Comparison of ENCODE assay signal across 30 mouse cellular contexts in genomic region chr2:91913328-91914110, GRCm38 (mm10). TPM values are rescaled to one million over a fixed set of nuclear protein-coding genes. Genes with fewer than 3 reads are reported as not detected.
DNase-seq lines count a peak whose midpoint lies in the region; ATAC-seq and TF ChIP-seq lines count a peak whose summit lies in the region.
"Had no signal": no experiment of that assay in that cellular context is flagged by ENCODE, and none has a peak within 500 bp of the region (broad histone marks: within the 10 kb centered on the region; RNA-seq: fewer than 3 reads in every experiment).

No protein-coding gene starts in this region.

- WGBS in lung, embryonic 16.5 days = 67% methylated on average over 7 of the region's 7 CpGs

- TF ChIP-seq CTCF in MEL (IDR thresholded peaks at IDR 0.05 in 2 of 3, conservative IDR thresholded peaks at IDR 0.05 in 1 of 3; ENCODE audit: control insufficient read depth in 1 of 3, insufficient read depth in 1 of 3, low read depth in 2 of 3, low read length in 3 of 3, poor library complexity in 1 of 3, severe bottlenecking in 1 of 3) = no peak

- H3K4me1 ChIP-seq in lung, embryonic 16.5 days (replicated peaks; ENCODE audit: control insufficient read depth, insufficient read depth, low read length) = no peaks in the 10 kb centered on the region
- peaks cover 42 to 53% of the 10 kb centered on the region in 2 experiments for H3K4me1 ChIP-seq in MEL (ENCODE audit: control insufficient read depth in 1 of 2, insufficient read depth in 2 of 2, low read length in 2 of 2)
- H3K4me1 ChIP-seq: forebrain, embryonic 10.5 days; forebrain, embryonic 13.5 days; heart, embryonic 15.5 days; hindbrain, embryonic 10.5 days; hindbrain, embryonic 13.5 days had no signal

- peaks cover 26% of the 10 kb centered on the region for H3K36me3 ChIP-seq in lung, embryonic 16.5 days (ENCODE audit: control insufficient read depth, insufficient read depth, low read length)
- H3K36me3 ChIP-seq in MEL (ENCODE audit: control insufficient read depth in 1 of 2, insufficient read depth in 2 of 2, low read length in 2 of 2) = peaks cover 8 to 52% of the 10 kb centered on the region in 2 experiments

- TF ChIP-seq RAD21 in MEL (IDR thresholded peaks at IDR 0.05; ENCODE audit: low read depth, low read length) = no peak

- no peaks in the 10 kb centered on the region for H3K9me3 ChIP-seq in lung, embryonic 16.5 days (ENCODE audit: control insufficient read depth, low read length)
- H3K9me3 ChIP-seq in MEL (replicated peaks; ENCODE audit: insufficient read depth, low read length) = no peaks in the 10 kb centered on the region
- H3K9me3 ChIP-seq: forebrain, embryonic 10.5 days; forebrain, embryonic 13.5 days; heart, embryonic 12.5 days; heart, embryonic 15.5 days; hindbrain, embryonic 10.5 days; hindbrain, embryonic 13.5 days had no signal

- no peak overlapping the region for H3K4me3 ChIP-seq in lung, embryonic 16.5 days (ENCODE audit: low read length)
- H3K4me3 ChIP-seq in MEL (ENCODE audit: control insufficient read depth in 1 of 2, insufficient read depth in 1 of 2, low read depth in 2 of 2, low read length in 2 of 2) = no peak overlapping the region; a peak in 1 of 4 replicates
- H3K4me3 ChIP-seq: forebrain, embryonic 10.5 days; forebrain, embryonic 13.5 days; gastrocnemius, adult 2 months; heart, embryonic 12.5 days; heart, embryonic 15.5 days; hindbrain, embryonic 10.5 days; hindbrain, embryonic 13.5 days had no signal

- no peak for DNase-seq in lung, postnatal 14 days
- peak; percentile 85 for DNase-seq in MEL (ENCODE audit: low read depth, low spot score)
- DNase-seq in MEL-GATA-1-ER (ENCODE audit: extremely low read depth, low read depth) = peak; percentile 61
- DNase-seq in lung, postnatal 36 days = peak; percentile 51
- DNase-seq in spleen, adult 12 weeks (ENCODE audit: low spot score) = no peak
- DNase-seq in kidney, postnatal 14 days = no peak
- DNase-seq: adrenal gland, postnatal 10 days; adrenal gland, postnatal 36 days; cerebellum, adult 18-20 months; cerebellum, adult 9-10 months; cerebellum, postnatal 14 days; forebrain, postnatal 0 days; gastrocnemius, adult 2 months; gastrocnemius, postnatal 14 days; heart, adult 18-20 months; heart, postnatal 10 days; heart, postnatal 36 days had no signal

- H3K27me3 ChIP-seq in lung, embryonic 16.5 days (ENCODE audit: control insufficient read depth, insufficient read depth, low read depth, low read length) = no peaks in the 10 kb centered on the region
- H3K27me3 ChIP-seq in MEL (ENCODE audit: control insufficient read depth in 1 of 2, insufficient read depth in 2 of 2, low read length in 2 of 2) = no peaks in the 10 kb centered on the region
- H3K27me3 ChIP-seq: forebrain, embryonic 13.5 days; heart, embryonic 12.5 days; heart, embryonic 15.5 days; hindbrain, embryonic 13.5 days; Patski had no signal

- no peak overlapping the region for H3K27ac ChIP-seq in lung, embryonic 16.5 days (ENCODE audit: low read length)
- H3K27ac ChIP-seq in MEL (ENCODE audit: control insufficient read depth, low read depth, low read length) = peak overlapping the region; percentile 74
- H3K27ac ChIP-seq: forebrain, embryonic 10.5 days; forebrain, embryonic 13.5 days; gastrocnemius, adult 2 months; heart, embryonic 15.5 days; hindbrain, embryonic 10.5 days; hindbrain, embryonic 13.5 days had no signal

- H3K4me2 ChIP-seq in lung, embryonic 16.5 days (ENCODE audit: low read depth, low read length) = no peak overlapping the region
- H3K4me2 ChIP-seq: forebrain, embryonic 13.5 days; heart, embryonic 12.5 days; heart, embryonic 15.5 days; hindbrain, embryonic 13.5 days had no signal

- peak in 1 of 2 experiments; percentile 27; a peak in 1 of 4 replicates for TF ChIP-seq POLR2A in MEL (IDR thresholded peaks at IDR 0.05; ENCODE audit: control insufficient read depth in 1 of 2, insufficient read depth in 1 of 2, low read depth in 1 of 2, low read length in 2 of 2, poor library complexity in 1 of 2)

- TF ChIP-seq EP300 in MEL (IDR thresholded peaks at IDR 0.05; ENCODE audit: low read depth in 1 of 2, low read length in 2 of 2) = peak; percentile 51 to 66; a peak in 3 of 4 replicates

- H3K9ac ChIP-seq in lung, embryonic 16.5 days (ENCODE audit: low read length) = no peak overlapping the region
- H3K9ac ChIP-seq in MEL (ENCODE audit: control insufficient read depth, low read depth, low read length, poor library complexity, severe bottlenecking) = peak overlapping the region; percentile 24
- H3K9ac ChIP-seq: forebrain, embryonic 13.5 days; forebrain, postnatal 0 days; heart, embryonic 12.5 days; heart, embryonic 15.5 days; hindbrain, embryonic 13.5 days had no signal

- peak; percentile 73 for ATAC-seq in lung, embryonic 16.5 days (ENCODE audit: low read depth)
- ATAC-seq: CD4-positive, CD25-positive, alpha-beta regulatory T cell, adult 4 months; forebrain, embryonic 13.5 days; forebrain, postnatal 0 days; hindbrain, embryonic 16.5 days; Patski had no signal

- H3K79me2 ChIP-seq in MEL (ENCODE audit: control insufficient read depth, insufficient read depth, low read length, poor library complexity) = peaks cover 2% of the 10 kb centered on the region; the same call in 1 of the 2 replicates

TF ChIP-seq in MEL, 35 proteins besides CTCF, POLR2A, EP300 and RAD21:
- TF ChIP-seq RCOR1 (IDR thresholded peaks at IDR 0.05; ENCODE audit: low read depth, low read length) = peak; percentile 59; the same call in 1 of the 2 replicates
- TF ChIP-seq ETS1 (IDR thresholded peaks at IDR 0.05; ENCODE audit: low read depth, low read length) = peak; percentile 47; the same call in 1 of the 2 replicates
- no peak for TF ChIP-seq CHD2 (IDR thresholded peaks at IDR 0.05; ENCODE audit: low read length)
- TF ChIP-seq TCF12 (IDR thresholded peaks at IDR 0.05; ENCODE audit: low read depth, low read length) = peak; percentile 32; the same call in 1 of the 2 replicates
- TF ChIP-seq TBP (IDR thresholded peaks at IDR 0.05; ENCODE audit: low read depth, low read length) = 0 out of 2 replicates have a peak, but pooled peaks have one; percentile 36
- no peak for TF ChIP-seq MAZ (IDR thresholded peaks at IDR 0.05; ENCODE audit: low read depth, low read length)
- no peak for TF ChIP-seq MAFK (IDR thresholded peaks at IDR 0.05; ENCODE audit: borderline replicate concordance, low read depth, low read length)
- peak; percentile 42; the same call in 1 of the 2 replicates for TF ChIP-seq ELF1 (IDR thresholded peaks at IDR 0.05; ENCODE audit: low read depth, low read length)
- no peak for TF ChIP-seq HCFC1 (IDR thresholded peaks at IDR 0.05; ENCODE audit: low read depth, low read length)
- no peak for TF ChIP-seq ZKSCAN1 (IDR thresholded peaks at IDR 0.05; ENCODE audit: low read depth, low read length)
- TF ChIP-seq GATA1 (IDR thresholded peaks at IDR 0.05; ENCODE audit: low read depth, low read length) = peak; percentile 88
- TF ChIP-seq SIN3A (IDR thresholded peaks at IDR 0.05; ENCODE audit: low read length) = peak; percentile 70
- 0 out of 2 replicates have a peak, but pooled peaks have one; percentile 23 for TF ChIP-seq BHLHE40 (IDR thresholded peaks at IDR 0.05; ENCODE audit: borderline replicate concordance, low read depth, low read length)
- TF ChIP-seq NRF1 (IDR thresholded peaks at IDR 0.05; ENCODE audit: insufficient read depth, low read depth, low read length, poor library complexity, severe bottlenecking) = peak; percentile 53; the same call in 1 of the 2 replicates

RNA-seq across cellular contexts. Expression of gene Chrm4, which starts 13.5 kb away (rescaled TPM):
- 0.10 TPM in 1 of 2 replicates, not detected in the other for polyA plus RNA-seq in lung, embryonic 16.5 days (2015; fragmentation: Nextera tagmentation; extraction: Ambion mirVana)
- total RNA-seq in MEL (2012; rRNA removed) = 23.9 and 29.0 TPM in 2 replicates
- 10 to 100 TPM in 1 of 2 experiments, not detected in 1; 21.5 TPM for polyA plus RNA-seq in MEL (2012; ENCODE audit: insufficient read depth in 1 of 2, insufficient read length in 2 of 2, low read depth in 1 of 2, low replicate concordance in 2 of 2, missing spikeins in 1 of 2)
- total RNA-seq: gastrocnemius, adult 2 months; gastrocnemius, postnatal 14 days; heart, adult 18-20 months; heart, postnatal 36 days had no signal
- polyA plus RNA-seq: heart, embryonic 15.5 days; Patski had no signal

RNA-seq across cellular contexts. Expression of gene Mdk, which starts 18.6 kb away (rescaled TPM):
- 680 and 776 TPM in 2 replicates for polyA plus RNA-seq in lung, embryonic 16.5 days (2015; fragmentation: Nextera tagmentation; extraction: Ambion mirVana)
- 0.19 and 0.59 TPM in 2 replicates for total RNA-seq in MEL (2012; rRNA removed)
- 1 to 10 TPM in 1 of 2 experiments, not detected in 1; 3.4 TPM for polyA plus RNA-seq in MEL (2012; ENCODE audit: insufficient read depth in 1 of 2, insufficient read length in 2 of 2, low read depth in 1 of 2, low replicate concordance in 2 of 2, missing spikeins in 1 of 2)

RNA-seq across cellular contexts. Expression of gene Gm9821, which starts 32.0 kb away (rescaled TPM):
- polyA plus RNA-seq in lung, embryonic 16.5 days (2015; fragmentation: Nextera tagmentation; extraction: Ambion mirVana) = 0.33 and 0.88 TPM in 2 replicates
- total RNA-seq in MEL (2012; rRNA removed) = 0.85 and 1.2 TPM in 2 replicates
- 10 to 100 TPM in 1 of 2 experiments, not detected in 1; 22.7 TPM for polyA plus RNA-seq in MEL (2012; ENCODE audit: insufficient read depth in 1 of 2, insufficient read length in 2 of 2, low read depth in 1 of 2, low replicate concordance in 2 of 2, missing spikeins in 1 of 2)
- total RNA-seq: adrenal gland, adult 18-20 months; adrenal gland, postnatal 10 days; adrenal gland, postnatal 36 days; forebrain, postnatal 0 days; gastrocnemius, adult 2 months; gastrocnemius, postnatal 14 days; gastrocnemius, postnatal 4 days; heart, adult 18-20 months; heart, postnatal 10 days; heart, postnatal 36 days had no signal
- polyA plus RNA-seq: embryonic facial prominence, embryonic 11.5 days; forebrain, postnatal 0 days had no signal

Comparison
In these comparisons a context has a peak if more than half of its experiments do, and no peak if none do; other contexts are left out.
1. DNase-seq: peak in MEL (single experiment), MEL-GATA-1-ER (single experiment) and lung, postnatal 36 days (single experiment); none in lung, postnatal 14 days (single experiment), spleen, adult 12 weeks (single experiment) and kidney, postnatal 14 days (single experiment).
2. RNA of gene Mdk, which starts 18.6 kb away (polyA plus RNA-seq): 680 to 776 TPM in lung, embryonic 16.5 days; 3.4 TPM in MEL; every median in the first group is over 100 times any median in the second.